Mouse (Mus musculus): ENCODE results near the gene Meaf6. TPM values are rescaled to one million over a fixed set of nuclear protein-coding genes. Genes with fewer than 3 reads are reported as not detected.

Meaf6 gene
- polyA plus RNA-seq, 1 experiment from 2014 or later = 103 TPM

GRCm38 (mm10) chr4:125135076-125135855, 50.3 kb downstream of the Meaf6 start:
- H3K4me2 ChIP-seq (ENCODE audit: low read depth, low read length) = no peak overlapping the region
- WGBS = 85% methylated on average over 10 of the region's 10 CpGs
- H3K27ac ChIP-seq (replicated peaks; ENCODE audit: low read depth, low read length) = no peak overlapping the region
- H3K9me3 ChIP-seq (replicated peaks; ENCODE audit: control insufficient read depth, low read length) = no peaks in the 10 kb centered on the region
- H3K4me1 ChIP-seq (ENCODE audit: control insufficient read depth, insufficient read depth, low read length) = no peaks in the 10 kb centered on the region
- DNase-seq (ENCODE audit: low spot score) (no peak), ATAC-seq (replicated peaks; ENCODE audit: insufficient number of reproducible peaks, low FRiP score, low TSS enrichment, low read depth) (no peak)
- no peak overlapping the region for H3K9ac ChIP-seq (replicated peaks; ENCODE audit: low read length)
- no peaks in the 10 kb centered on the region for H3K36me3 ChIP-seq (replicated peaks; ENCODE audit: control insufficient read depth, insufficient read depth, low read depth, low read length)
- H3K27me3 ChIP-seq (ENCODE audit: control insufficient read depth, insufficient read depth, low read length) = no peaks in the 10 kb centered on the region
- H3K4me3 ChIP-seq (ENCODE audit: low read depth, low read length) = no peak overlapping the region

GRCm38 (mm10) chr4:125136303-125136888, 51.5 kb downstream of the Meaf6 start:
- Histone ChIP-seq H3K4me1 (ENCODE audit: control insufficient read depth, insufficient read depth, low read length) (no peaks in the 10 kb centered on the region), H3K9me3 (replicated peaks; ENCODE audit: control insufficient read depth, low read length) (no peaks in the 10 kb centered on the region), H3K27ac (replicated peaks; ENCODE audit: low read depth, low read length) (no peak overlapping the region), H3K9ac (replicated peaks; ENCODE audit: low read length) (no peak overlapping the region), H3K27me3 (ENCODE audit: control insufficient read depth, insufficient read depth, low read length) (no peaks in the 10 kb centered on the region), H3K4me2 (ENCODE audit: low read depth, low read length) (no peak overlapping the region), H3K4me3 (ENCODE audit: low read depth, low read length) (no peak overlapping the region), H3K36me3 (replicated peaks; ENCODE audit: control insufficient read depth, insufficient read depth, low read depth, low read length) (no peaks in the 10 kb centered on the region)
- no peak for ATAC-seq (replicated peaks; ENCODE audit: insufficient number of reproducible peaks, low FRiP score, low TSS enrichment, low read depth)
- DNase-seq (ENCODE audit: low spot score) = no peak
- WGBS = 48% methylated on average over 12 of the region's 12 CpGs

GRCm38 (mm10) chr4:125138321-125138720, 53.4 kb downstream of the Meaf6 start:
- ATAC-seq (replicated peaks; ENCODE audit: insufficient number of reproducible peaks, low FRiP score, low TSS enrichment, low read depth) (no peak), DNase-seq (ENCODE audit: low spot score) (no peak)
- H3K4me1 ChIP-seq (ENCODE audit: control insufficient read depth, insufficient read depth, low read length) = no peaks in the 10 kb centered on the region
- no peaks in the 10 kb centered on the region for H3K27me3 ChIP-seq (ENCODE audit: control insufficient read depth, insufficient read depth, low read length)
- H3K27ac ChIP-seq (replicated peaks; ENCODE audit: low read depth, low read length) = no peak overlapping the region
- H3K9ac ChIP-seq (replicated peaks; ENCODE audit: low read length) = no peak overlapping the region
- no peak overlapping the region for H3K4me3 ChIP-seq (ENCODE audit: low read depth, low read length)
- WGBS = 56% methylated on average over 7 of the region's 7 CpGs
- no peaks in the 10 kb centered on the region for H3K36me3 ChIP-seq (replicated peaks; ENCODE audit: control insufficient read depth, insufficient read depth, low read depth, low read length)
- no peak overlapping the region for H3K4me2 ChIP-seq (ENCODE audit: low read depth, low read length)
- no peaks in the 10 kb centered on the region for H3K9me3 ChIP-seq (replicated peaks; ENCODE audit: control insufficient read depth, low read length)

GRCm38 (mm10) chr4:125144211-125144610, 59.3 kb downstream of the Meaf6 start:
- Histone ChIP-seq H3K36me3 (replicated peaks; ENCODE audit: control insufficient read depth, insufficient read depth, low read depth, low read length) (no peaks in the 10 kb centered on the region), H3K4me1 (ENCODE audit: control insufficient read depth, insufficient read depth, low read length) (no peaks in the 10 kb centered on the region), H3K27me3 (ENCODE audit: control insufficient read depth, insufficient read depth, low read length) (no peaks in the 10 kb centered on the region; the same call in 1 of the 2 replicates), H3K9me3 (replicated peaks; ENCODE audit: control insufficient read depth, low read length) (no peaks in the 10 kb centered on the region), H3K4me2 (ENCODE audit: low read depth, low read length) (no peak overlapping the region), H3K9ac (replicated peaks; ENCODE audit: low read length) (no peak overlapping the region), H3K27ac (replicated peaks; ENCODE audit: low read depth, low read length) (no peak overlapping the region), H3K4me3 (ENCODE audit: low read depth, low read length) (no peak overlapping the region)
- ATAC-seq (replicated peaks; ENCODE audit: insufficient number of reproducible peaks, low FRiP score, low TSS enrichment, low read depth) (no peak), DNase-seq (ENCODE audit: low spot score) (no peak)
- 77% methylated on average over 5 of the region's 5 CpGs for WGBS

- Histone ChIP-seq H3K36me3 (replicated peaks; ENCODE audit: control insufficient read depth, insufficient read depth, low read depth, low read length) (no peaks in the 10 kb centered on the region), H3K4me2 (ENCODE audit: low read depth, low read length) (no peak overlapping the region), H3K27ac (replicated peaks; ENCODE audit: low read depth, low read length) (no peak overlapping the region), H3K4me1 (ENCODE audit: control insufficient read depth, insufficient read depth, low read length) (no peaks in the 10 kb centered on the region), H3K27me3 (ENCODE audit: control insufficient read depth, insufficient read depth, low read length) (no peaks in the 10 kb centered on the region; the same call in 1 of the 2 replicates), H3K4me3 (ENCODE audit: low read depth, low read length) (no peak overlapping the region), H3K9me3 (replicated peaks; ENCODE audit: control insufficient read depth, low read length) (no peaks in the 10 kb centered on the region), H3K9ac (replicated peaks; ENCODE audit: low read length) (no peak overlapping the region)
- ATAC-seq (replicated peaks; ENCODE audit: insufficient number of reproducible peaks, low FRiP score, low TSS enrichment, low read depth) = no peak
- WGBS = 20% methylated on average over 7 of the region's 7 CpGs
- DNase-seq (ENCODE audit: low spot score) = no peak
Measured at GRCm38 (mm10) chr4:125144627-125145026, 59.7 kb downstream of the Meaf6 start.

GRCm38 (mm10) chr4:125145213-125145612, 60.3 kb downstream of the Meaf6 start:
- Histone ChIP-seq H3K9ac (replicated peaks; ENCODE audit: low read length) (no peak overlapping the region), H3K9me3 (replicated peaks; ENCODE audit: control insufficient read depth, low read length) (no peaks in the 10 kb centered on the region), H3K4me1 (ENCODE audit: control insufficient read depth, insufficient read depth, low read length) (no peaks in the 10 kb centered on the region), H3K4me3 (ENCODE audit: low read depth, low read length) (no peak overlapping the region), H3K27me3 (ENCODE audit: control insufficient read depth, insufficient read depth, low read length) (no peaks in the 10 kb centered on the region; the same call in 1 of the 2 replicates), H3K36me3 (replicated peaks; ENCODE audit: control insufficient read depth, insufficient read depth, low read depth, low read length) (no peaks in the 10 kb centered on the region), H3K4me2 (ENCODE audit: low read depth, low read length) (no peak overlapping the region), H3K27ac (replicated peaks; ENCODE audit: low read depth, low read length) (no peak overlapping the region)
- DNase-seq (ENCODE audit: low spot score) = no peak
- WGBS = 29% methylated on average over 10 of the region's 10 CpGs
- ATAC-seq (replicated peaks; ENCODE audit: insufficient number of reproducible peaks, low FRiP score, low TSS enrichment, low read depth) = no peak

GRCm38 (mm10) chr4:125147970-125148369, 63.0 kb downstream of the Meaf6 start:
- H3K4me2 ChIP-seq (ENCODE audit: low read depth, low read length) = no peak overlapping the region
- no peaks in the 10 kb centered on the region for H3K36me3 ChIP-seq (replicated peaks; ENCODE audit: control insufficient read depth, insufficient read depth, low read depth, low read length)
- DNase-seq (ENCODE audit: low spot score) (no peak), ATAC-seq (replicated peaks; ENCODE audit: insufficient number of reproducible peaks, low FRiP score, low TSS enrichment, low read depth) (no peak; the same call in 1 of the 2 replicates)
- no peak overlapping the region for H3K27ac ChIP-seq (replicated peaks; ENCODE audit: low read depth, low read length)
- H3K4me3 ChIP-seq (ENCODE audit: low read depth, low read length) = no peak overlapping the region
- H3K27me3 ChIP-seq (ENCODE audit: control insufficient read depth, insufficient read depth, low read length) = no peaks in the 10 kb centered on the region; the same call in 1 of the 2 replicates
- 85% methylated on average over 4 of the region's 4 CpGs for WGBS
- no peak overlapping the region for H3K9ac ChIP-seq (replicated peaks; ENCODE audit: low read length)
- no peaks in the 10 kb centered on the region for H3K4me1 ChIP-seq (ENCODE audit: control insufficient read depth, insufficient read depth, low read length)
- no peaks in the 10 kb centered on the region for H3K9me3 ChIP-seq (replicated peaks; ENCODE audit: control insufficient read depth, low read length)

- Histone ChIP-seq H3K36me3 (replicated peaks; ENCODE audit: control insufficient read depth, insufficient read depth, low read depth, low read length) (no peaks in the 10 kb centered on the region), H3K4me1 (ENCODE audit: control insufficient read depth, insufficient read depth, low read length) (no peaks in the 10 kb centered on the region), H3K27me3 (ENCODE audit: control insufficient read depth, insufficient read depth, low read length) (no peaks in the 10 kb centered on the region; the same call in 1 of the 2 replicates), H3K27ac (replicated peaks; ENCODE audit: low read depth, low read length) (no peak overlapping the region), H3K9me3 (replicated peaks; ENCODE audit: control insufficient read depth, low read length) (no peaks in the 10 kb centered on the region), H3K4me2 (ENCODE audit: low read depth, low read length) (no peak overlapping the region), H3K9ac (replicated peaks; ENCODE audit: low read length) (no peak overlapping the region), H3K4me3 (ENCODE audit: low read depth, low read length) (no peak overlapping the region)
- ATAC-seq (replicated peaks; ENCODE audit: insufficient number of reproducible peaks, low FRiP score, low TSS enrichment, low read depth) (no peak), DNase-seq (ENCODE audit: low spot score) (no peak)
- WGBS = 35% methylated on average over 5 of the region's 5 CpGs
Measured at GRCm38 (mm10) chr4:125149460-125149859, 64.5 kb downstream of the Meaf6 start.
